Mouse (Mus musculus): ENCODE measurements at regions not wholly inside any gene's neighbourhood (a gene's known extent, or its start where the extent isn't known, plus 50 kb on each side); places are given as distances from the start of the nearest gene placed in this dataset.
A peak's percentile ranks its signal among the peaks of the same experiment; 100 is the strongest.

DNA sequence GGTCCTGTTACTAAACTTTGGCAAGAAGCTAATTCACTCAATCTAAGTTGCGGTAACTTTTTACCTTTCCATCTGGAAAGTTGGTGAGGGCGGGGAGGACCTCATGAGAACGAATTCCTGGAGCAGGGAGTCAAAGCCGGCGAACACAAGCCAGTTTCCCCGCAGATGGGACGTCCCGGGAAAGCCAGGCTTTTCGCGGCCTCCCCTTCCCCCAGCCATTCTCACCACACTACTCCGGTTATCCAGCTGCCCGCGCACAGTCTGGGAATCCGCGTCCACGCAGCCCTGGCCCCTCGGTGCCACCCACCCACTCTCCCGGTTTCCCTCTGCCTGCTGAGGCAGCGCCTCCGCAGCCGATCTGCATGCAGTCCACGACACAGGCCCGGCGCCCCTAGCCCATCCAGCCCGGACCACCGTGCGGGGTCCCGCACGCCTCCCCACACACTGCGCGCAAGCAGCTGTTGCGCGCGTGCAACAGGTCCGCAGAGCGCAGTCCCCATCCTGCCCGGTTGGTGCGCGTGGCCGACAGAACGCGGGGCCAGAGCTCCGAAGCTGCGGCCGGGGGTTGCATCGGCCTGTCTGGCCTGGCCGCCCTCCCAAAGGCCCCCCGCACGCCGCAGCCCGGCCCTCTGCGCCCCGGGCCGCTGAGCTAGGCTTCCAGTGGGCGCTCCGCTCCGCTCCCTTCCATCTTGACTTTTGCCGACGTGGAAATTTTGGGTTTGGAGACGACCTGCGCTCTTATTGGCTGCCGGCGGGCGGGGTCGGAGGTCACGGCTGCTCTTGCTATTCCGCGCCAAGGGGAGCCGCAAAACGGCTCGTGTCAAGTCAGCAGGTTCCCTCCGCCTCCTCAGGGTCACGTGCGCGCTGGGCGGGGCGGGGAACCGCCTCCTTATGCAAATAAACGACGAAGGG is 162.0 kb upstream of the Nfe2l3 start:
- peak; percentile 77 to 80 for DNase-seq (ENCODE audit: low spot score in 2 of 2)

GRCm38 (mm10) chr6:51271128-51271480 is 161.4 kb upstream of the Nfe2l3 start:
- no peak for DNase-seq (ENCODE audit: low spot score in 2 of 2)

- no peak for DNase-seq (ENCODE audit: low spot score in 2 of 2)
Measured at GRCm38 (mm10) chr6:51272136-51272736, 160.2 kb upstream of the Nfe2l3 start.

DNA sequence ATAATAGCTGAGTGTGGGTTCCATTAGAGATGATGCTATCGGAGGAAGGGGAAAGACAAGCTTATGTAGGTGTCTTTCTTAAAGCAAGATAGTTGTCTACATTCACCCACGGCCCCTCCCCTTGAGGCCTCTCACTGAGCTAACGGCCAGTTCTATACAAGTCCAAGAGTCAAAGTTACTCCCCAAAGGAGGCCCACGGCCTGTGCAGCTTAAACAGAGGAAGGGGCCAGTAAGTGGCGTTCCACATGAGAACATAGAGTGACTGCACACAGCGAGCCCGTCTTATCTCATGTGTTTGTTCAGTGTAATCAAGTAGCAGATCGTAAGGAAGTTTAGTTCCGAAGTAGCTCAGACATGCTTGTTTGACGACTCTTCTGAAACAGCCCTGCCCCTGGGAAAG is 153.0 kb upstream of the Nfe2l3 start:
- DNase-seq (ENCODE audit: low spot score in 2 of 2): no peak

GRCm38 (mm10) chr6:51280231-51280630 is 152.2 kb upstream of the Nfe2l3 start:
- no peak for DNase-seq (ENCODE audit: low spot score in 2 of 2)

DNA sequence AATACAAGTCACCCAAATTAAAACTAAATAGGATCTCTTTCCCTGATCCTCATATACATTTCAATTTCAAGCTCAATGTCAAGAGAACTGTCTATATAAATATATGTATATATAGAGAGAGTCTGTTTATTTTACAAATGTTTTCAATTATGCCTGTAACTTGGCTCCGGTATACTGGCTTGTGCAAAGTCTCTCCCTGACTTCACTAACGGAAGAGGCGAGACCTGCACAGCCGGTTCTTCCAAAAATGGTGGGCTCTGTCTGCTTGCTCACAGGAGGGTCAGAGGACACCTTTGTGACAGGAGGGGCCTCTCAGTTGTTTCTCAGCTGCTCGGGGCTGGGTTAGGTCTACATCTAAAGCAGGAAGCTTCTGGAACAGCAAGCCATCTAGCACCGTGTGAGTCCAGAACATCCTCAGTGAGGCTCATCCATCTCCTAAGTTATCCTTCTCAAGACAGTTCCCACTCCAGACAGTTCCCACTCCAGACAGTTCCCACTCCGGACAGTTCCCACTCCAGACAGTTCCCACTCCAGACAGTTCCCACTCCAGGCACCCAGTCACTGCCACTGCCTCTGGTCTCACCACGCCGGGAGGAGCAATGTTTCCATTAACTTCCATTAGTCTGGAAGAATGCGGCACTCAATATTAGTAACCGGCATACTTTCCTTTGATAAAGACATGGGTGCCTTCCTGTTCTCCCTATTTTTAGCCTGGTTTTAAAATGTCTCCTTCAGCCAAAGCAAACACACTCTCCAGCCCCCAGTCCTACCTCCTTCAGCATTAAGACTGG is 148.4 kb upstream of the Nfe2l3 start:
- no peak for DNase-seq (ENCODE audit: low spot score in 2 of 2)

- no peak for DNase-seq (ENCODE audit: low spot score in 2 of 2)
Measured at GRCm38 (mm10) chr6:51284881-51285280, 147.6 kb upstream of the Nfe2l3 start.

- no peak for DNase-seq (ENCODE audit: low spot score in 2 of 2)
Measured at GRCm38 (mm10) chr6:51286836-51287235, 145.6 kb upstream of the Nfe2l3 start.

DNA sequence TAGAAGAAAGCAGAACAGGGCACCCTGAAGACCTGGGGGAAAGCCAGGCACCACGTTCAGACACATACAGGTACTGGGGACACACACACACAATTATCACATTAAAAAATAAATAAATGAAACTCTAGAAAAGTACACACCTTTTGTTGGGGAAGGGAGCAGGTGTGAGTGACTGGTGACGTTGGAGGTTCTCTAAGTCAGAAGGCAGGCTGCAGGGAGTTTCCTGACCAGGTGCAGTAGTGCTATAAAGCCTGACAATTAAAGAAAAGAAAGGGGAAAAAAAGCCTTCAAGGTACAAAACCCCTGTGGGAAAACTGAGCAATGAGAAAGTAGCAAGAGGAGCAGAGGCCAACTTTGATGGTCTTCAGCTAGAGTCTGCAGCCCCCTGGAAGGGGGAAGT is 145.1 kb upstream of the Nfe2l3 start:
- no peak for DNase-seq (ENCODE audit: low spot score in 2 of 2)

DNA sequence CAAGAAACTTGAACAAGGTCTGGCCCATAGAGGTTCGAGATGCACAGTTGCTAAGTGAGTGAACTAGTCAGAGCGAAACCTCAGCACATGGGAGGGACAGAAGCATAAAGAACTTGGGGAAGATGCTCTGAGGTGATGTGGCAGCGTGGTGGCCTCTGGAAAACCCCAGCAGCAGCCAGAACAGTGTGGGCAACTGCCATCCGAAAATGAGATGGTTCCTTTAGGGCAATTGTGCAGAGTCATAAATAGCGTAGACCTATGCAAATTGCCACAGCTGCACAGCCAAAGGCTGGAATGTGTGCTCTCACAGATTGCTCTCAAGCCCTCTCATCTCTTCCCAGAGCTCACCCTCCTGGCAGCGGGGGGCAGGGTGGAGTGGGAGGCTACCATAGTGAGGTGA is 144.7 kb upstream of the Nfe2l3 start:
- DNase-seq (ENCODE audit: low spot score in 2 of 2): no peak

DNA sequence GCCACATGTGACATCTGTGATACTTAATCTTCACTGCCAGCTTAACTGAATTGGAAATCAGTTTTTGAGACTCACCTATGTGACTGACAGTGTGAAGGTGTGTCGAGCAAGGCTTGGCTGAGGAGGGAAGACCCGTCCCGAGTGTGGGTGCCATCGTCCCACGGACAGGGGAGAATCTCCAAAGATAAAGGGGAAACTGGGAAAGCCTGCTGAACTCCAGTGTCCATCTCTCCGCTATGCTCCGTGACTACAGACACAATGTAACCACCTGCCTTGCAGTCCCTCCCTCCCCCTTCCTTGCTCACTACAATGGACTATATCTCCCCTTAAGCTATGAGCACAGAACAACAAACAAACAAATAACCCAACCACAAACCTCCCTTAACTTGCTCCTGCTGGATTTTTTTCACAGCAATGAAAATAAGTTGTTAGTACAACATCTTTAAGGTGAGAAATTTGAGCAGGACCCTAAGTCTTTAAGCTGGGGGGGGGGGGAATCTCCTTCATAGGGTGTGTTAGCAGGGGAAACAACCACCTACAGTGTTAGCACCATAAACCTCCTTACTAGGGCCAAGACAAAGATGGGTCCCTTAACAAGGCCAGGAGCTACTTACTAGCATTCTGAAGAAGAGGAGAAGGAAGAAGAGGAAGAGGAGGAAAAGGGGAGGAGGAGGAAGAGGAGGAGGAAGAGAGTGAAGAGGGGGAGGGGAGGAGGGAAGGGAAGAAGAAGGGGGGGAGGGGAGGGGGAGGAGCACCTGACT is 144.0 kb upstream of the Nfe2l3 start:
- DNase-seq (ENCODE audit: low spot score in 2 of 2): no peak

GRCm38 (mm10) chr6:51289067-51289725 is 143.3 kb upstream of the Nfe2l3 start:
- no peak for DNase-seq (ENCODE audit: low spot score in 2 of 2)

GRCm38 (mm10) chr6:51300694-51301417 is 131.6 kb upstream of the Nfe2l3 start:
- no peak for DNase-seq (ENCODE audit: low spot score in 2 of 2)

DNA sequence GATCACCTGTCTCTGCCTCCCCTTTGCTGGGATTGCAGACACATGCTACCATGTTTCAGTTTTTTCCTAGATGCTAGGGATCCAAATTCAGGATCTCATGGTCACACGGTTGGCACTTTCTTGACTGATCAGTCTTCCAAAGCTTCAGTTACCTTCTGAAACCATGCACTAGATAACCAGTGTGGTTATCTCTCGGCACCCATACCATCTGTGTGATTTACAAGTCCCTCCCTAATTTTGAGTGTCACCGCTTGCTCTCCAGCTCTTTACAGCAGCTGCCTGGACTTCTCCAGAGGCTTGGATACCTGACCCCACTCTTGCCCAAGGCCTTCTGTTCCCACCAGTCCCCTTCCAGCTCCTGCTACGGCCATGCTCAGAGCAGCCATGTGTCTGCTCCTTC is 130.6 kb upstream of the Nfe2l3 start:
- DNase-seq (ENCODE audit: low spot score in 2 of 2): no peak

DNA sequence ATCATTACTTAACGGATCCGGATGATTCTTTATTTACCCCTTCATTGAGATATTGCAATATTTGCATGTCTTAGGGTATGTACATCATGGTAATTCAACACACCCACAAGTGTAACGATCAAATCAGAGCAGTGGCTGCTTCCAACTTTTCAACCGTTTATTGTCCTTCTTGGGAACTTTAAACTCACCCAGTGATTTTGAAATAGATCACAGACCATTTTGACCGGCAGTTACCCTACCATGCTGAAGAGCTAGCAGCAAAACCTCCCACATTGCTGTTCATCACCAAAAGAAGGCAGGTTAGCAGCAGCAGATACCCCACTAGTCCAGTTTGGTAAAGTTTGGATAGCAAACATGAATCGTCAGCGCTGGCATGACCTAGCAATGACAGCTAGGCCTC is 130.2 kb upstream of the Nfe2l3 start:
- DNase-seq (ENCODE audit: low spot score in 2 of 2): no peak

GRCm38 (mm10) chr6:51318341-51318740 is 114.1 kb upstream of the Nfe2l3 start:
- no peak for DNase-seq (ENCODE audit: low spot score in 2 of 2)

DNA sequence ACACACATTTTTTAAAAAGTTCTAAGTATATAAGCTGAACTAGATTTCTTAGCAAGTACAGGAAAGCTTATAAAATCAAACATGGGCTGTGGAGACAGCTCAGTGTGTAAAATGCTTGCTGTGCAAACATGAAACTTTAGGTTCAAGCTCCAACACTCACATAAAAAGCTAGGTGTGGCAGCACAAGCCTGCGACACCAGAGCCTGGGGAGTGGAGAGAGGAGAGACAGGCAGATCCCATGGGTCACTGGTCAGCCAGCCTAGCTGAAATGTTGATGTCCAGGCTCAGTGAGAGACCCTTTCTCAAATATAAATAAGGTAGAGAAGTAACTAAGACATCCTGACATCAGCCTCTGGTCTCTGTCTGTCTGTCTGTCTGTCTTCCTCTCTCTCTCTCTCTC is 112.5 kb upstream of the Nfe2l3 start:
- DNase-seq (ENCODE audit: low spot score in 2 of 2): no peak

- DNase-seq (ENCODE audit: low spot score in 2 of 2): no peak
Measured at GRCm38 (mm10) chr6:51320676-51321419, 111.6 kb upstream of the Nfe2l3 start.

GRCm38 (mm10) chr6:51326103-51326829 is 106.2 kb upstream of the Nfe2l3 start:
- no peak for DNase-seq (ENCODE audit: low spot score in 2 of 2)

All from frontal cortex, postnatal 10 days (tissue).